Mouse (Mus musculus): ENCODE results near the gene Kcnc1.

DNA sequence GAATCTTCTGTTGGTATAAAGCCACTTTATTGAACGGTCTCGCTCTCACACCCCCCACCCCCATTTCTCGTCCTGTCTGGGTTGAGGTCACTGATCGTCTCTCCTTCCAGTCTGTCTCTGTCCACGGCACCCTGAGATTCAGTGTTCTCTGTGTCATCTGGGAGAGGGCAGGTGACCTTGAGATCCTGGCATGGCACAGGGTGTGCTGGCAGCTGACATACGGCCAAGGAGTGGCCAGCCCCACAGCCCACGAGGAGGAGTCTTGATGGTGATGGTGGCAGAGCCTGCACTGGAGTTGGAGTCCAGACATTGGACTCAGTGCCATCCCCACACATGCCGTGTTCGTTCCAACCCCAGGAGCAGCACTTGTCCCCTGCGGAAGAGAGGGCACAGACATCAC, 46.9 kb downstream of the Kcnc1 start:
- TF ChIP-seq POLR2A (IDR thresholded peaks at IDR 0.05; ENCODE audit: low read depth, low read length) (no peak), CTCF (IDR thresholded peaks at IDR 0.05; ENCODE audit: borderline replicate concordance, insufficient read depth, low read length) (no peak)
